Mouse (Mus musculus) limb, embryonic 15.5 days (tissue): ENCODE measurements around the gene Ldlrad3. TPM values are rescaled to one million over a fixed set of nuclear protein-coding genes. Genes with fewer than 3 reads are reported as not detected.

ENCODE experiments used
- ATAC-seq: fragments of 200-750 bp; cut with Nextera tagmentation; 2 replicates; pipeline ENCODE4 v1.8.0; 2017; ENCODE audit warnings: low read depth, moderate TSS enrichment; ENCODE audit not compliant: insufficient number of reproducible peaks, low FRiP score, low TSS enrichment
- H3K27ac ChIP-seq: fragments of 300-500 bp; sonication (generic); 2 replicates; pipeline ENCODE4 v1.5.1; 2015; ENCODE audit warnings: moderate library complexity, mild to moderate bottlenecking, inconsistent platforms
- H3K27me3 ChIP-seq: fragments of 300-500 bp; sonication (generic); 2 replicates; pipeline ENCODE4 v1.6.1; 2015; ENCODE audit warnings: inconsistent platforms
- H3K36me3 ChIP-seq: fragments of 300-500 bp; sonication (generic); 2 replicates; pipeline ENCODE4 v1.6.1; 2015; ENCODE audit warnings: inconsistent platforms
- H3K4me1 ChIP-seq: fragments of 300-500 bp; sonication (generic); 2 replicates; pipeline ENCODE4 v1.6.1; 2015; ENCODE audit warnings: inconsistent platforms
- H3K4me2 ChIP-seq: fragments of 300-500 bp; sonication (generic); 2 replicates; pipeline ENCODE4 v1.6.1; 2015; ENCODE audit warnings: mild to moderate bottlenecking, inconsistent platforms
- H3K4me3 ChIP-seq: fragments of 300-500 bp; sonication (generic); 2 replicates; pipeline ENCODE4 v1.5.1; 2015; ENCODE audit warnings: mild to moderate bottlenecking, inconsistent platforms
- H3K9ac ChIP-seq: fragments of 300-500 bp; sonication (generic); 2 replicates; pipeline ENCODE4 v1.6.1; 2015; ENCODE audit warnings: inconsistent platforms
- H3K9me3 ChIP-seq: fragments of 300-500 bp; sonication (generic); 2 replicates; pipeline ENCODE4 v1.6.1; 2016; ENCODE audit warnings: inconsistent platforms
- WGBS: fragments of 180-500 bp; shearing (Covaris S2); methylation state at CpG from one replicate; pipeline ENCODE4 v1.1.7; 2015; 5-methylcytosine and 5-hydroxymethylcytosine counted together
- polyA plus RNA-seq: library from polyadenylated mRNA; unstranded; fragments of >200 nt; fragmentation: Nextera tagmentation; extraction: Ambion mirVana; gene quantifications from 2 replicates; pipeline ENCODE4 v1.2.1, GENCODE M21; 2015

Ldlrad3 gene
- polyA plus RNA-seq, 1 experiment from 2014 or later = 55.1 TPM

- Histone ChIP-seq H3K27me3 (no peaks in the 10 kb centered on the region), H3K36me3 (peaks cover 29% of the 10 kb centered on the region), H3K4me2 (no peak overlapping the region), H3K4me3 (no peak overlapping the region), H3K9me3 (no peaks in the 10 kb centered on the region), H3K9ac (no peak overlapping the region), H3K27ac (no peak overlapping the region), H3K4me1 (peaks cover 9% of the 10 kb centered on the region; the same call in 1 of the 2 replicates)
- 53% methylated on average over 10 of the region's 10 CpGs for WGBS
- ATAC-seq = no peak
Measured at GRCm38 (mm10) chr2:101956125-101956524, 230.1 kb downstream of the Ldlrad3 start.

- H3K36me3 ChIP-seq = peaks cover 33% of the 10 kb centered on the region
- H3K9me3 ChIP-seq = no peaks in the 10 kb centered on the region
- no peak overlapping the region for H3K4me2 ChIP-seq
- no peaks in the 10 kb centered on the region for H3K27me3 ChIP-seq
- no peak for ATAC-seq
- no peak overlapping the region for H3K4me3 ChIP-seq
- WGBS = 77% methylated on average over 8 of the region's 8 CpGs
- no peak overlapping the region for H3K27ac ChIP-seq
- peaks cover 9% of the 10 kb centered on the region; the same call in 1 of the 2 replicates for H3K4me1 ChIP-seq
- no peak overlapping the region for H3K9ac ChIP-seq
Measured at GRCm38 (mm10) chr2:101952951-101953361, 233.2 kb downstream of the Ldlrad3 start.

GRCm38 (mm10) chr2:101950716-101951520 lies 235.3 kb downstream of the Ldlrad3 start:
- Histone ChIP-seq H3K9me3 (no peaks in the 10 kb centered on the region), H3K27me3 (no peaks in the 10 kb centered on the region), H3K36me3 (peaks cover 36% of the 10 kb centered on the region), H3K4me1 (no peaks in the 10 kb centered on the region), H3K9ac (no peak overlapping the region), H3K4me2 (no peak overlapping the region), H3K4me3 (no peak overlapping the region), H3K27ac (no peak overlapping the region)
- no peak for ATAC-seq
- WGBS = 45% methylated on average over 7 of the region's 7 CpGs

GRCm38 (mm10) chr2:101935006-101935405 lies 251.2 kb downstream of the Ldlrad3 start:
- Histone ChIP-seq H3K9me3 (no peaks in the 10 kb centered on the region), H3K27ac (no peak overlapping the region), H3K9ac (no peak overlapping the region), H3K4me1 (peaks cover 3% of the 10 kb centered on the region; the same call in 1 of the 2 replicates), H3K27me3 (no peaks in the 10 kb centered on the region), H3K36me3 (no peaks in the 10 kb centered on the region), H3K4me2 (no peak overlapping the region), H3K4me3 (no peak overlapping the region)
- 88% methylated on average over 1 of the region's 1 CpGs for WGBS
- ATAC-seq = no peak

GRCm38 (mm10) chr2:101933301-101933700 lies 252.9 kb downstream of the Ldlrad3 start:
- H3K4me2 ChIP-seq = no peak overlapping the region
- H3K4me1 ChIP-seq = peaks cover 3% of the 10 kb centered on the region; the same call in 1 of the 2 replicates
- no peaks in the 10 kb centered on the region for H3K27me3 ChIP-seq
- no peaks in the 10 kb centered on the region for H3K9me3 ChIP-seq
- ATAC-seq = no peak
- H3K4me3 ChIP-seq = no peak overlapping the region
- WGBS = 78% methylated on average over 3 of the region's 3 CpGs
- no peaks in the 10 kb centered on the region for H3K36me3 ChIP-seq
- no peak overlapping the region for H3K27ac ChIP-seq
- H3K9ac ChIP-seq = no peak overlapping the region

GRCm38 (mm10) chr2:101932169-101932936 lies 253.8 kb downstream of the Ldlrad3 start:
- H3K9me3 ChIP-seq = no peaks in the 10 kb centered on the region
- WGBS = 69% methylated on average over 14 of the region's 14 CpGs
- no peak overlapping the region for H3K4me3 ChIP-seq
- H3K4me2 ChIP-seq = no peak overlapping the region
- no peak overlapping the region for H3K27ac ChIP-seq
- H3K27me3 ChIP-seq = no peaks in the 10 kb centered on the region
- peaks cover 3% of the 10 kb centered on the region; the same call in 1 of the 2 replicates for H3K4me1 ChIP-seq
- H3K36me3 ChIP-seq = no peaks in the 10 kb centered on the region
- no peak for ATAC-seq
- no peak overlapping the region for H3K9ac ChIP-seq

- H3K4me2 ChIP-seq = no peak overlapping the region
- 81% methylated on average over 12 of the region's 12 CpGs for WGBS
Measured at GRCm38 (mm10) chr2:101925591-101926188, 260.5 kb downstream of the Ldlrad3 start.

GRCm38 (mm10) chr2:101925183-101925582 lies 261.0 kb downstream of the Ldlrad3 start:
- Histone ChIP-seq H3K4me2 (no peak overlapping the region), H3K36me3 (no peaks in the 10 kb centered on the region), H3K4me3 (no peak overlapping the region), H3K9ac (no peak overlapping the region), H3K4me1 (no peaks in the 10 kb centered on the region), H3K27me3 (no peaks in the 10 kb centered on the region), H3K9me3 (no peaks in the 10 kb centered on the region), H3K27ac (no peak overlapping the region)
- no peak for ATAC-seq
- WGBS = 87% methylated on average over 3 of the region's 3 CpGs

More at GRCm38 (mm10) chr2:101925591-101926188, 260.5 kb downstream of the Ldlrad3 start:
- no peak for ATAC-seq
- no peaks in the 10 kb centered on the region for H3K9me3 ChIP-seq
- H3K9ac ChIP-seq = no peak overlapping the region
- H3K4me3 ChIP-seq = no peak overlapping the region
- no peak overlapping the region for H3K27ac ChIP-seq
- no peaks in the 10 kb centered on the region for H3K36me3 ChIP-seq
- no peaks in the 10 kb centered on the region for H3K27me3 ChIP-seq
- H3K4me1 ChIP-seq = no peaks in the 10 kb centered on the region

- H3K27me3 ChIP-seq = no peaks in the 10 kb centered on the region
- 48% methylated on average over 4 of the region's 4 CpGs for WGBS
- no peak overlapping the region for H3K27ac ChIP-seq
- no peak overlapping the region for H3K4me3 ChIP-seq
- no peak for ATAC-seq
- H3K36me3 ChIP-seq = no peaks in the 10 kb centered on the region
- no peak overlapping the region for H3K4me2 ChIP-seq
- H3K9ac ChIP-seq = no peak overlapping the region
- no peaks in the 10 kb centered on the region for H3K4me1 ChIP-seq
- no peaks in the 10 kb centered on the region for H3K9me3 ChIP-seq
Measured at GRCm38 (mm10) chr2:101923181-101923580, 263.0 kb downstream of the Ldlrad3 start.

- Histone ChIP-seq H3K4me1 (no peaks in the 10 kb centered on the region), H3K9me3 (no peaks in the 10 kb centered on the region), H3K4me2 (no peak overlapping the region), H3K27me3 (no peaks in the 10 kb centered on the region), H3K27ac (no peak overlapping the region), H3K4me3 (no peak overlapping the region), H3K36me3 (no peaks in the 10 kb centered on the region), H3K9ac (no peak overlapping the region)
- ATAC-seq = no peak
- WGBS = 94% methylated on average over 4 of the region's 4 CpGs
Measured at GRCm38 (mm10) chr2:101922302-101922701, 263.9 kb downstream of the Ldlrad3 start.

- no peak for ATAC-seq
Measured at GRCm38 (mm10) chr2:101920136-101920554, 266.0 kb downstream of the Ldlrad3 start.

GRCm38 (mm10) chr2:101918518-101918917 lies 267.7 kb downstream of the Ldlrad3 start:
- WGBS = 67% methylated on average over 7 of the region's 7 CpGs
- H3K9me3 ChIP-seq = no peaks in the 10 kb centered on the region
- no peaks in the 10 kb centered on the region for H3K36me3 ChIP-seq
- no peak overlapping the region for H3K9ac ChIP-seq
- no peak overlapping the region for H3K27ac ChIP-seq
- no peaks in the 10 kb centered on the region for H3K4me1 ChIP-seq
- no peak for ATAC-seq
- H3K4me2 ChIP-seq = no peak overlapping the region
- H3K4me3 ChIP-seq = no peak overlapping the region
- H3K27me3 ChIP-seq = no peaks in the 10 kb centered on the region

More at GRCm38 (mm10) chr2:101920136-101920554, 266.0 kb downstream of the Ldlrad3 start:
- Histone ChIP-seq H3K27ac (no peak overlapping the region), H3K27me3 (no peaks in the 10 kb centered on the region), H3K4me3 (no peak overlapping the region), H3K9me3 (no peaks in the 10 kb centered on the region), H3K4me1 (no peaks in the 10 kb centered on the region), H3K9ac (no peak overlapping the region), H3K36me3 (no peaks in the 10 kb centered on the region), H3K4me2 (no peak overlapping the region)
- WGBS = 59% methylated on average over 2 of the region's 2 CpGs
